Mouse (Mus musculus): ENCODE data around the gene Hist1h2ac.

GRCm38 (mm10) chr13:23709714-23710373 lies 26.1 kb upstream of the Hist1h2ac start:
- TF ChIP-seq CTCF (conservative IDR thresholded peaks at IDR 0.05; ENCODE audit: low read length), result no peak
- TF ChIP-seq NANOG (IDR thresholded peaks at IDR 0.05; ENCODE audit: borderline replicate concordance, low read length), result no peak

Measured in E14TG2a.4 (cell line).